Mouse (Mus musculus) intestine, embryonic 15.5 days (tissue): ENCODE results near the gene Gm9495. TPM values are rescaled to one million over a fixed set of nuclear protein-coding genes. Genes with fewer than 3 reads are reported as not detected.
"Not testable (repeated sequence)": the region's sequence is repeated elsewhere in the genome, so short reads cannot be mapped to it uniquely, and the experiment has no call there.

Experiments
- ATAC-seq: fragments of 200-750 bp; cut with Nextera tagmentation; 2 replicates; pipeline ENCODE4 v1.8.0; 2017; ENCODE audit warnings: moderate TSS enrichment, moderate library complexity
- H3K27ac ChIP-seq: fragments of 300-500 bp; sonication (generic); 2 replicates; pipeline ENCODE4 v1.5.1; 2015; ENCODE audit warnings: mild to moderate bottlenecking, inconsistent platforms
- H3K27me3 ChIP-seq: fragments of 300-500 bp; sonication (generic); replicated peaks from 2 replicates; pipeline ENCODE4 v1.6.1; 2015; ENCODE audit warnings: inconsistent platforms
- H3K36me3 ChIP-seq: fragments of 300-500 bp; sonication (generic); 2 replicates; pipeline ENCODE4 v1.6.1; 2015; ENCODE audit warnings: inconsistent platforms
- H3K4me1 ChIP-seq: fragments of 300-500 bp; sonication (generic); replicated peaks from 2 replicates; pipeline ENCODE4 v1.6.1; 2015; ENCODE audit warnings: inconsistent platforms
- H3K4me2 ChIP-seq: fragments of 300-500 bp; sonication (generic); replicated peaks from 2 replicates; pipeline ENCODE4 v1.6.1; 2015; ENCODE audit warnings: mild to moderate bottlenecking, inconsistent platforms
- H3K4me3 ChIP-seq: fragments of 300-500 bp; sonication (generic); replicated peaks from 2 replicates; pipeline ENCODE4 v1.5.1; 2015; ENCODE audit warnings: inconsistent platforms
- H3K9ac ChIP-seq: fragments of 300-500 bp; sonication (generic); 2 replicates; pipeline ENCODE4 v1.6.1; 2015; ENCODE audit warnings: inconsistent platforms
- H3K9me3 ChIP-seq: fragments of 300-500 bp; sonication (generic); 2 replicates; pipeline ENCODE4 v1.6.1; 2016; ENCODE audit warnings: inconsistent platforms
- WGBS: fragments of 180-500 bp; shearing (Covaris S2); methylation state at CpG from one replicate; pipeline ENCODE4 v1.1.7; 2015; 5-methylcytosine and 5-hydroxymethylcytosine counted together
- polyA plus RNA-seq: library from polyadenylated mRNA; unstranded; fragments of >200 nt; fragmentation: Nextera tagmentation; extraction: Ambion mirVana; gene quantifications from 2 replicates; pipeline ENCODE4 v1.2.1, GENCODE M21; 2015

Gene Gm9495
- not detected in 2 replicates for polyA plus RNA-seq

DNA sequence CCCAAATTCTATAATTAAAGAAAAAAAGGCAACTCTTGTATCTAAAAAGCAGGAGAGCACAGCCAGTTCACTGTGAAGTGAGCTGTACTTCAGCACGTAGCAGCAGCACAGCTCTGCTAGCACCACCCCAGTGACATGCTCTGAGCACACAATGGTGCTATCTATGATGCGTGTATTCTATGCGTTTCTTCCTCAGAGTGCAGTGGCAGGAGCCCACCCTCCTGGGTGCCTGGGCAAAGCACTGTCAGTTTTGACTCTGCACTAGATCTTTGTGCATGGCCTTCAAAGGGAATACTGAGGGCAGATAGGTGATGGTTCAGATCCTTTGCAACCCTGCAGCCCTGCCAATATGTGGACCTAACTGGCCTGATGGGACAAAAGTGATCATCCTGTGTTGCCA is at the start of gene Gm9495:
Gm9495 (minus strand) TSS at position 101 of the 400 bp plus-strand sequence.
- not testable (repeated sequence) for H3K9me3 ChIP-seq, H3K4me3 ChIP-seq, H3K9ac ChIP-seq, H3K27ac ChIP-seq, H3K36me3 ChIP-seq, H3K4me2 ChIP-seq, H3K4me1 ChIP-seq, H3K27me3 ChIP-seq, ATAC-seq
- 94% methylated on average over 3 of the region's 3 CpGs for WGBS

DNA sequence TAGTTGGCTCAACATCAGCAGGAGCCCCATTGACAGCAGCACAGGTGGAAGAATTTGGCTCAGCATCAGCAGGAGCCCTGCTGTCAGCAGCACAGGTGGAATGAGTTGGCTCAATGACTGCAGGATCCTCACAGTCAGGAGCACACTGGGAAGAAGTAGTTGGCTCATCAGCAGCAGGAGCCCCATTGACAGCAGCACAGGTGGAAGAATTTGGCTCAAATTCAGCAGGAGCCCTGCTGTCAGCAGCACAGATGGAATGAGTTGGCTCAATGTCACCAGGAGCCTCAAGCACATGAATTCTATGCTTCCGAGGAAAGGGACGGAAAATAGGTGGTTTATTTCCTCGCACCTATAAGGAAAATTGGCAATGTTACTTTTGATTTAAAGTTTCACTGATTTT is 21.6 kb upstream of the Gm9495 start:
- not testable (repeated sequence) for H3K4me3 ChIP-seq, H3K9me3 ChIP-seq, H3K27ac ChIP-seq, H3K4me1 ChIP-seq, H3K9ac ChIP-seq, H3K4me2 ChIP-seq, H3K27me3 ChIP-seq, H3K36me3 ChIP-seq, ATAC-seq
- 84% methylated on average over 3 of the region's 3 CpGs for WGBS

DNA sequence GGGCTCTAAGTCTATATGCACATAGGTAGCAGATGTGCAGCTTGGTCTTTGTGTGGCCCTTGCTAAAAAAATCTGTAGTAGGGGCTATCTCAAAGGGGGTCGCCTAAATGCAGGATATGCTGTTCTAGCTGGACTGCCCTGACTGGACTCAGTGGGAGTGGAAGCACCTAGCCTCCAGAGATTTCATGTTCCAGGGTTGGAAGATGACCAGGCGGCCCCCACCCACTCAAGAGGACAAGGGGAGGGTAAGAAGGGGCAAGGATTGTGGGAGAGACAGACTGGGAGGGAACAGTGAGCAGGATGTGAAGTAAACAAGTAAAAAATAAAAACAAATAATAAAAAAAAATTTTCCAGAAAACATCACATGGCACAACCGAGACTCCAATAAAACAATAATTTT is 33.3 kb downstream of the Gm9495 start:
- H3K27ac ChIP-seq, H3K9ac ChIP-seq, ATAC-seq, H3K27me3 ChIP-seq, H3K9me3 ChIP-seq, H3K4me3 ChIP-seq, H3K4me2 ChIP-seq, H3K4me1 ChIP-seq, H3K36me3 ChIP-seq: not testable (repeated sequence)
- 77% methylated on average over 3 of the region's 3 CpGs for WGBS

DNA sequence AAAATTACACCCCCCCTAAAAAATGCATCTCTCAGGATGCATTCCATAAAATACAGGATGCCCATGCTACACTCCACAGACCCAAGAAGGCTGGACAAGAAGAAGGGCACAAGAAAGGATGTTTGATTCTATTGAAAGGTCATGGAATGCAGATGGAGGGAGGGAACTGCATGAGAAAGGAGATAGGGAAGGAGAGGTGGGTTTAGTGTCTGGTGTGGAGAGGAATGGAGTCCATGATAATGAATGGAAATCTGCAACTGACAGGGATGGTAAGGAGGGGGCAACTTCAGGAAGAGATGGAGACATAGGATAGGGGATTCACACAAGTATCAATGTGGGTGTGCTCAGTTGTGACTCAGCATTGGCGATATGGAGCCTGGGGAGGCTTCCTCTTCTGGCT is 39.0 kb downstream of the Gm9495 start:
- no peaks in the 10 kb centered on the region for H3K36me3 ChIP-seq
- no peak for ATAC-seq
- H3K27ac ChIP-seq, result no peak overlapping the region
- no peak overlapping the region for H3K9ac ChIP-seq
- H3K4me3 ChIP-seq, result no peak overlapping the region
- no peaks in the 10 kb centered on the region for H3K27me3 ChIP-seq
- WGBS, result 85% methylated on average over 1 of the region's 1 CpGs
- no peaks in the 10 kb centered on the region for H3K9me3 ChIP-seq
- H3K4me2 ChIP-seq, result no peak overlapping the region
- H3K4me1 ChIP-seq, result no peaks in the 10 kb centered on the region

DNA sequence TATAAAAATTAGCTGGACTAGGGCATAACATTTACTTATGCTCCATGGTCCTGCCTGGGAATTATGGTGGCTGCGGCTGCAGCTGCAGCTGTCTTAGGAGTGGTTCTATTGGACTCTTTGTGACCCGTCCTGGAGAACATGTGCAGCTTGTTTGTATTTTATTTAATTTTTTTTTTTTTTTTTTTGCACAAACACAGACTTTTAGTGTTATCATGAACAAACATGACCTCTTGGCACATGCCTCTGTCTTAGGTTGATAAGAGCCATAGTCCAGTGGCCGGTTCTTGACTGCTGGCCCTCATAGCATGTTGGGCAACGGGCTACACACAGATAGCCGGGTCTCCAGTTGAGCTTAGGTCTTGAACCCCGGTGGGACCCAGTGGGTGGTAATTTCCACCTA is 48.6 kb downstream of the Gm9495 start:
- no peaks in the 10 kb centered on the region for H3K4me1 ChIP-seq
- 78% methylated on average over 6 of the region's 6 CpGs for WGBS
- H3K9me3 ChIP-seq, result no peaks in the 10 kb centered on the region
- no peak for ATAC-seq
- H3K36me3 ChIP-seq, result no peaks in the 10 kb centered on the region
- no peak overlapping the region for H3K27ac ChIP-seq
- H3K4me3 ChIP-seq, result no peak overlapping the region
- H3K27me3 ChIP-seq, result no peaks in the 10 kb centered on the region
- no peak overlapping the region for H3K4me2 ChIP-seq
- H3K9ac ChIP-seq, result no peak overlapping the region

DNA sequence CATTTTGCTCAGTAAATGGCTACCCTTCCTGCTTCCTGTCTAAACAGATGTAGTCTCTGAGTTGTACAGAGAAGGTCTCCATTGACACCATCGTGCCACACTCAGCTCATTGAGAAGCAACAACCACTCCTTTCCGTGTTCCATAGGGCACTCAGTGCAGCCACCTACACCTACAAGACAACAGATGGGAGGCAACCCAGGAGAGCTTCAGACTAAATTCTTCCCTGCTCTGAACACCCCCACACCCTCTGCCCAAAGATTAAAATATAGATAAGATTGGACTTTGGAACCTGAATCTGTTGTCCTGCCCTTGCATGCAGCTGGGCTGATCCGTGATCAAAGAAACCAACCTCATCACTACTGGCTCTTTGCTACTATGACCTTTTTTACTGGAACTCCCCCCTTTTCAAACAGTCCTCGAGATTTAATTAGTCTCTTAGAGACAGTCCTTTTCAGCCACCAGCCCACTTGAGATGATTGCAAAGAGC is 53.4 kb downstream of the Gm9495 start:
- WGBS, result 69% methylated on average over 4 of the region's 4 CpGs
- Histone ChIP-seq H3K4me2 (peak overlapping the region; percentile 87), H3K9me3 (no peaks in the 10 kb centered on the region), H3K27ac (no peak overlapping the region), H3K4me3 (peak overlapping the region; percentile 53), H3K27me3 (no peaks in the 10 kb centered on the region), H3K4me1 (no peaks in the 10 kb centered on the region), H3K36me3 (no peaks in the 10 kb centered on the region), H3K9ac (0 out of 2 replicates have a peak overlapping the region, but pooled peaks have one; percentile 58)
- ATAC-seq, result peak; percentile 12

DNA sequence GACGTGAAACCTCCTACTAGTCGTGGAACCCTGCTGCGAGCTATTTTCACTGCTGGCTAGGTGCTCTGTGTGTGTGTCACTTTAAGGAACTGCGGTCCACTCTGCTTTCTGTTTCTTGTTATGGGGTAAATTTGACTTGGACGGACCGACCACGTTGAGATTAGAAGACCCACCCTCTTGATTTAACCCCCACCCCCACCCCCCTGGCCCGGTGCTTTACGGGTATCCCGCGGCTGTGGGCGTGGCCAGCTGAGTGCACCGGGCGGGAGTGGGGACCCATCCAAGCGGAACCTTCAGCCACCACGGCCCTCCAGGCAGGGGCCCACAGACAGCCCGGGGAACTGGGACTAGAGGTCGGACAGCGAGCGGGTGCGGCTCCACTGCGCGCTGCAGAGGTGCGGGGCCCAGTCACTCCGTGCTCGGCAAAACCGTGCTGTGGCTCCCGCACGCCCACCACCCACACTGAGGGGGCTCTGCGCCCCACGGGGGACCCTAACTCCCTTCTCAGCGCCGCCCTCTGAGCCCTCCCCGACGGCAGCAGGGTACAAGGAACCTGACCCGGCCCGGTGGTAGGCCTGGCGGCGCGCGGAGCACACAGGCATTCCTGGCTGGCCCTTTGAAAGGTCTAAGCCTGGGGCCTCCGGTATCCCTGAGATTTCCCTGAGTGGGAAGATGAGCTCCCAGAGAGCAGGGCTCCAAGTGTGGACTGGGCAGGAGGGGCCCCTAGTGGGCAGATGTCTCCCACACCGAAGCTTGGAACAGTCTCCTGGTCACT is 54.0 kb downstream of the Gm9495 start:
- Histone ChIP-seq H3K27me3 (no peaks in the 10 kb centered on the region), H3K4me2 (peak overlapping the region; percentile 87), H3K4me1 (no peaks in the 10 kb centered on the region; the same call in 1 of the 2 replicates), H3K9ac (peak overlapping the region; percentile 58), H3K9me3 (no peaks in the 10 kb centered on the region), H3K27ac (peak overlapping the region; percentile 56; the same call in 1 of the 2 replicates), H3K36me3 (no peaks in the 10 kb centered on the region), H3K4me3 (peak overlapping the region; percentile 53)
- 14% methylated on average over 43 of the region's 43 CpGs for WGBS
- peak; percentile 59 for ATAC-seq

DNA sequence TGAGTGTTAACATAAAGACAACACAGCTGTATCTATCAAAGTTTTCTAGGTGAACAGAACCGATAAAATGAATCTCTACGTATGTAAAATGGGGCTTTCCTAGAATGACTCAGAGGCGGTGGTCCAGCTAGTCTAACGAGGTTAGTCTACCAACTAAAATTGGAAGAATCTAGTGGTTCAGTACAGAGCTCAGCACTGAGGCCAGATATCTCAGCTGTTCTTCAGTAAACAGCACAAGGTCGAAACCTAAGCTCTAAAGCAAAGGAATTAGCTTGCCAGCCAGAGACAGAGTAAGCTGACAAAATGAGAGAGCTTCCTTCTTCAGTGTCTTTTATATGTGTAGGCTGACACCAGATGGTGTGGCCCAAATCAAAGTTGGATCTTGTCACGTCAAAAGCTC is 57.2 kb downstream of the Gm9495 start:
- Histone ChIP-seq H3K4me2 (0 out of 2 replicates have a peak overlapping the region, but pooled peaks have one; percentile 69), H3K4me1 (peaks cover 3% of the 10 kb centered on the region; the same call in 1 of the 2 replicates), H3K27ac (no peak overlapping the region), H3K4me3 (no peak overlapping the region), H3K9ac (0 out of 2 replicates have a peak overlapping the region, but pooled peaks have one; percentile 3), H3K36me3 (peaks cover 4% of the 10 kb centered on the region; the same call in 1 of the 2 replicates), H3K9me3 (no peaks in the 10 kb centered on the region), H3K27me3 (no peaks in the 10 kb centered on the region)
- WGBS, result 61% methylated on average over 6 of the region's 6 CpGs
- no peak for ATAC-seq

DNA sequence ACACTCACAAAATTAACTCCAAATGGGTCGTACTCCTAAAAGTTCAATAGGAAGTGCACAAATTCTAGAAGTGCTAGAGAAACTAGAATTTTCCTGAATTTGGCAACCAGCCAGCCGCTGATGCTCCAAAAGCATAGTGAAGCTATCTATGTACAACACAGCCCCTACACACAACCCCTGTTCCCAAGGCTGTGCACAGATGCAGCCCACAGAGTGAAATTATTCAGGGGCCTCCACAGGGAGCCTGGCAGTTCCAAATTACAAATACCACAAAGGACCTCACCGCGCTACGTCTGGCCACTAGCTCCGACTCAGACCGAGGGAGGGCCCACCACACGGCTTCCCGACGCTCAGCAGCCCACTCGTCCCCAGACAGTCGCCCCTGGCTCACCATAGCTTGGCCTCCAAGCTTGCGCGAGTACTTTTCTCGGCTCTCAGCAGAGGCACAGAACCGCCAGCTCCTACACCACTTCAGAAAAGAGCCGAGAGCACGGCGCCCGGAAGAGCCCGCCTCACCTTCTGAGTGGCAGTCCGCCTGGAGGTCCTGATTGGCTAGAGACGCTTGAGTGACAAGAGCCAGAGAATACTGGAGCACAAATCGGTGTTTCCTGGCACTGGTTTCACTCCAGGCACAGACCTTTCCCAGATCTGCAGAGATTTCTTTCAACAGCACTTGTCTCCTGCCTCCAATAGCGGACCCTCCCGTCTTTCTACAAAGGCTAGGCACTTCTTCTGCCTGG is 58.1 kb downstream of the Gm9495 start:
- Histone ChIP-seq H3K4me1 (peaks cover 3% of the 10 kb centered on the region; the same call in 1 of the 2 replicates), H3K9ac (peak overlapping the region; percentile 92), H3K9me3 (no peaks in the 10 kb centered on the region), H3K27ac (peak overlapping the region; percentile 97), H3K4me2 (peak overlapping the region; percentile 69), H3K27me3 (no peaks in the 10 kb centered on the region), H3K36me3 (peaks cover 4% of the 10 kb centered on the region; the same call in 1 of the 2 replicates), H3K4me3 (peak overlapping the region; percentile 86)
- under 1% methylated on average over 26 of the region's 26 CpGs for WGBS
- ATAC-seq, result peak; percentile 97

DNA sequence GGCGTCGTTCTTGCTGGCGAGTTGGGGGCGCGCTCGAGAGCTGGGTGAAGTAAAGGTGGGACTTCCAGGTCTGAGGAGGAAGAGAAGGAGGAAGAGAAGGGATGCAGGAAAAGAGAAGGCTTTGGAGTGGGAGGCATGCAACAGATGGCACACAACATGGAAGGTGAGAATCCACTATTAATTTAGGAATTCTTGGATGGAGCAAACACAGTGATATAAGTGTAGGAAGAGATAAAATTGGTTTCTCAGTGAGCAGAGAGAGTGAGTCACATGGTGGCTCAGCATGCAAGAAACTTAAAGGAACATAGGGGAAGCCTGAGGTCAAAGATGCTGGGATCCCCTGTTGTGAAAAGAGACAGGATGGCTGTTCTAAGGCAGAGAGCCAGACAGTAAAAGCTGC is 69.0 kb downstream of the Gm9495 start:
- WGBS, result 98% methylated on average over 6 of the region's 6 CpGs
- Histone ChIP-seq H3K27ac (no peak overlapping the region), H3K9me3 (peaks cover 4% of the 10 kb centered on the region; the same call in 1 of the 2 replicates), H3K36me3 (peaks cover 10% of the 10 kb centered on the region), H3K4me3 (no peak overlapping the region), H3K27me3 (no peaks in the 10 kb centered on the region), H3K4me1 (no peaks in the 10 kb centered on the region), H3K4me2 (no peak overlapping the region), H3K9ac (no peak overlapping the region)
- no peak for ATAC-seq
